Mouse (Mus musculus) megakaryocyte, embryonic 14.5 days (primary cell): ENCODE results near the gene Rnaseh2c. TPM values are rescaled to one million over a fixed set of nuclear protein-coding genes. Genes with fewer than 3 reads are reported as not detected.

Source experiments
- H3K27me3 ChIP-seq: replicated peaks from 2 replicates; pipeline ENCODE3; 2012; ENCODE audit warnings: inconsistent platforms
- H3K36me3 ChIP-seq: replicated peaks from 2 replicates; pipeline ENCODE3; 2012; ENCODE audit warnings: low read length, inconsistent platforms, mixed read lengths
- H3K4me1 ChIP-seq: 2 replicates; pipeline ENCODE4 v1.6.1; 2012; ENCODE audit warnings: inconsistent platforms
- H3K4me3 ChIP-seq: replicated peaks from 2 replicates; pipeline ENCODE3; 2012; ENCODE audit warnings: moderate library complexity, mild to moderate bottlenecking, inconsistent platforms
- H3K9me3 ChIP-seq: 2 replicates; pipeline ENCODE4 v1.6.1; 2012; ENCODE audit warnings: inconsistent platforms
- FLI1 ChIP-seq: IDR thresholded peaks from 2 replicates; pipeline ENCODE4 v1.6.1; 2012; ENCODE audit warnings: low read length, inconsistent platforms, mixed read lengths
- GATA1 ChIP-seq: IDR thresholded peaks from 3 replicates; pipeline ENCODE4 v1.6.1; 2012; ENCODE audit warnings: mixed read lengths, low read length, inconsistent platforms, borderline replicate concordance
- polyA plus RNA-seq: library from polyadenylated mRNA; stranded (reverse); fragments of >175 nt; gene quantifications from 2 replicates; pipeline ENCODE4 v1.2.3, GENCODE M21; 2012; ENCODE audit warnings: low replicate concordance; ENCODE audit not compliant: insufficient read depth

Rnaseh2c gene
- polyA plus RNA-seq, 1 experiment = 520 TPM

GRCm38 (mm10) chr19:5625311-5625710, 23.6 kb downstream of the Rnaseh2c start:
- H3K4me3 ChIP-seq = no peak overlapping the region
- peaks cover 21% of the 10 kb centered on the region for H3K4me1 ChIP-seq
- H3K36me3 ChIP-seq = no peaks in the 10 kb centered on the region
- H3K27me3 ChIP-seq = peaks cover 9% of the 10 kb centered on the region
- TF ChIP-seq GATA1 = no peak
- no peak for TF ChIP-seq FLI1
- H3K9me3 ChIP-seq = peaks cover 8% of the 10 kb centered on the region

- Histone ChIP-seq H3K4me3 (no peak overlapping the region), H3K9me3 (peaks cover 11% of the 10 kb centered on the region), H3K4me1 (peaks cover 11% of the 10 kb centered on the region), H3K36me3 (no peaks in the 10 kb centered on the region), H3K27me3 (no peaks in the 10 kb centered on the region)
- TF ChIP-seq GATA1 (no peak), FLI1 (no peak)
Observed at GRCm38 (mm10) chr19:5629907-5630306, 28.2 kb downstream of the Rnaseh2c start.

- Histone ChIP-seq H3K4me1 (peaks cover 18% of the 10 kb centered on the region), H3K4me3 (no peak overlapping the region), H3K27me3 (no peaks in the 10 kb centered on the region), H3K36me3 (no peaks in the 10 kb centered on the region), H3K9me3 (peaks cover 11% of the 10 kb centered on the region)
- TF ChIP-seq FLI1 = no peak
- TF ChIP-seq GATA1 = no peak
Observed at GRCm38 (mm10) chr19:5632120-5632519, 30.4 kb downstream of the Rnaseh2c start.

- Histone ChIP-seq H3K4me1 (peaks cover 47% of the 10 kb centered on the region), H3K4me3 (no peak overlapping the region), H3K9me3 (0 out of 2 replicates have a peak, but pooled peaks cover under 1% of the 10 kb centered on the region), H3K27me3 (no peaks in the 10 kb centered on the region), H3K36me3 (peaks cover 29% of the 10 kb centered on the region)
- TF ChIP-seq FLI1 = no peak
- no peak for TF ChIP-seq GATA1
Observed at GRCm38 (mm10) chr19:5636036-5636570, 34.4 kb downstream of the Rnaseh2c start.

- Histone ChIP-seq H3K4me3 (peak overlapping the region; percentile 98), H3K27me3 (no peaks in the 10 kb centered on the region), H3K9me3 (no peaks in the 10 kb centered on the region), H3K36me3 (peaks cover 34% of the 10 kb centered on the region), H3K4me1 (peaks cover 52% of the 10 kb centered on the region)
- TF ChIP-seq GATA1 = no peak
- TF ChIP-seq FLI1 = no peak
Observed at GRCm38 (mm10) chr19:5636571-5637041, 34.9 kb downstream of the Rnaseh2c start.

- Histone ChIP-seq H3K4me1 (peaks cover 52% of the 10 kb centered on the region), H3K36me3 (peaks cover 42% of the 10 kb centered on the region), H3K9me3 (no peaks in the 10 kb centered on the region), H3K27me3 (no peaks in the 10 kb centered on the region), H3K4me3 (peak within 1 kb of the TSS; percentile 98)
- no peak for TF ChIP-seq GATA1
- TF ChIP-seq FLI1 = no peak
Observed at GRCm38 (mm10) chr19:5637069-5638047, 35.7 kb downstream of the Rnaseh2c start, which contains the start of gene Rela. Gene Rela, plus strand, starts transcription at chr19:5637483.

GRCm38 (mm10) chr19:5638416-5639005, 36.8 kb downstream of the Rnaseh2c start:
- Histone ChIP-seq H3K36me3 (peaks cover 53% of the 10 kb centered on the region), H3K4me1 (peaks cover 51% of the 10 kb centered on the region), H3K27me3 (no peaks in the 10 kb centered on the region), H3K4me3 (peak overlapping the region; percentile 98), H3K9me3 (no peaks in the 10 kb centered on the region)
- TF ChIP-seq FLI1 (no peak), GATA1 (no peak)

- Histone ChIP-seq H3K4me1 (peaks cover 61% of the 10 kb centered on the region), H3K4me3 (no peak overlapping the region), H3K27me3 (no peaks in the 10 kb centered on the region), H3K9me3 (no peaks in the 10 kb centered on the region), H3K36me3 (peaks cover 70% of the 10 kb centered on the region)
- TF ChIP-seq FLI1 (no peak), GATA1 (no peak)
Observed at GRCm38 (mm10) chr19:5640339-5640738, 38.7 kb downstream of the Rnaseh2c start.

- Histone ChIP-seq H3K4me1 (peaks cover 62% of the 10 kb centered on the region), H3K9me3 (no peaks in the 10 kb centered on the region), H3K36me3 (peaks cover 77% of the 10 kb centered on the region), H3K4me3 (no peak overlapping the region), H3K27me3 (no peaks in the 10 kb centered on the region)
- no peak for TF ChIP-seq GATA1
- TF ChIP-seq FLI1 = no peak
Observed at GRCm38 (mm10) chr19:5641021-5641420, 39.3 kb downstream of the Rnaseh2c start.
